Mouse (Mus musculus): ENCODE results near the gene Rbm8a2.
A peak's percentile ranks its signal among the peaks of the same experiment; 100 is the strongest.
"Not testable (repeated sequence)": the region's sequence is repeated elsewhere in the genome, so short reads cannot be mapped to it uniquely, and the experiment has no call there.

Rbm8a2 gene

GRCm38 (mm10) chr1:175979014-175979413, at the start of gene Rbm8a2:
Gene Rbm8a2, minus strand, starts transcription at chr1:175979114.
- not testable (repeated sequence) for DNase-seq (ENCODE audit: low read depth, low spot score)

- DNase-seq (ENCODE audit: low read depth, low spot score): no peak
Observed at GRCm38 (mm10) chr1:176028397-176028796, 49.5 kb upstream of the Rbm8a2 start.

- DNase-seq (ENCODE audit: low read depth, low spot score): no peak
Observed at GRCm38 (mm10) chr1:176024501-176024900, 45.6 kb upstream of the Rbm8a2 start.

- no peak for DNase-seq (ENCODE audit: low read depth, low spot score)
Observed at GRCm38 (mm10) chr1:176018523-176018922, 39.6 kb upstream of the Rbm8a2 start.

GRCm38 (mm10) chr1:176016076-176016475, 37.2 kb upstream of the Rbm8a2 start:
- DNase-seq (ENCODE audit: low read depth, low spot score): no peak

- no peak for DNase-seq (ENCODE audit: low read depth, low spot score)
Observed at GRCm38 (mm10) chr1:176013497-176014268, 34.8 kb upstream of the Rbm8a2 start.

GRCm38 (mm10) chr1:176011535-176011934, 32.6 kb upstream of the Rbm8a2 start:
- no peak for DNase-seq (ENCODE audit: low read depth, low spot score)

- no peak for DNase-seq (ENCODE audit: low read depth, low spot score)
Observed at GRCm38 (mm10) chr1:176011072-176011471, 32.2 kb upstream of the Rbm8a2 start.

GRCm38 (mm10) chr1:176008411-176008810, 29.5 kb upstream of the Rbm8a2 start:
- DNase-seq (ENCODE audit: low read depth, low spot score): no peak

GRCm38 (mm10) chr1:176000599-176000998, 21.7 kb upstream of the Rbm8a2 start:
- no peak for DNase-seq (ENCODE audit: low read depth, low spot score)

- DNase-seq (ENCODE audit: low read depth, low spot score): no peak
Observed at GRCm38 (mm10) chr1:175997076-175997651, 18.2 kb upstream of the Rbm8a2 start.

GRCm38 (mm10) chr1:175988912-175989311, 10.0 kb upstream of the Rbm8a2 start:
- no peak for DNase-seq (ENCODE audit: low read depth, low spot score)

GRCm38 (mm10) chr1:175988448-175988847, 9.5 kb upstream of the Rbm8a2 start:
- no peak for DNase-seq (ENCODE audit: low read depth, low spot score)

GRCm38 (mm10) chr1:175970710-175971109, 8.2 kb downstream of the Rbm8a2 start:
- DNase-seq (ENCODE audit: low read depth, low spot score): no peak

GRCm38 (mm10) chr1:175967004-175967745, 11.7 kb downstream of the Rbm8a2 start:
- no peak for DNase-seq (ENCODE audit: low read depth, low spot score)

GRCm38 (mm10) chr1:175961786-175962185, 17.1 kb downstream of the Rbm8a2 start:
- no peak for DNase-seq (ENCODE audit: low read depth, low spot score)

GRCm38 (mm10) chr1:175950851-175951250, 28.1 kb downstream of the Rbm8a2 start:
- DNase-seq (ENCODE audit: low read depth, low spot score): no peak

GRCm38 (mm10) chr1:175950421-175950820, 28.5 kb downstream of the Rbm8a2 start:
- no peak for DNase-seq (ENCODE audit: low read depth, low spot score)

- DNase-seq (ENCODE audit: low read depth, low spot score): no peak
Observed at GRCm38 (mm10) chr1:175946718-175947315, 32.1 kb downstream of the Rbm8a2 start.

GRCm38 (mm10) chr1:175943168-175943567, 35.7 kb downstream of the Rbm8a2 start:
- no peak for DNase-seq (ENCODE audit: low read depth, low spot score)

GRCm38 (mm10) chr1:175938731-175939130, 40.2 kb downstream of the Rbm8a2 start:
- DNase-seq (ENCODE audit: low read depth, low spot score): no peak

GRCm38 (mm10) chr1:175936282-175936737, 42.6 kb downstream of the Rbm8a2 start:
- DNase-seq (ENCODE audit: low read depth, low spot score): peak; percentile 87

Data from forelimb bud, embryonic 11.5 days (tissue).